Mouse (Mus musculus): ENCODE measurements around the gene Bsnd. TPM values are rescaled to one million over a fixed set of nuclear protein-coding genes. Genes with fewer than 3 reads are reported as not detected.

Bsnd gene
- 2.5 and 3.7 TPM in 2 replicates for polyA plus RNA-seq (2012; rRNA removed)

DNA sequence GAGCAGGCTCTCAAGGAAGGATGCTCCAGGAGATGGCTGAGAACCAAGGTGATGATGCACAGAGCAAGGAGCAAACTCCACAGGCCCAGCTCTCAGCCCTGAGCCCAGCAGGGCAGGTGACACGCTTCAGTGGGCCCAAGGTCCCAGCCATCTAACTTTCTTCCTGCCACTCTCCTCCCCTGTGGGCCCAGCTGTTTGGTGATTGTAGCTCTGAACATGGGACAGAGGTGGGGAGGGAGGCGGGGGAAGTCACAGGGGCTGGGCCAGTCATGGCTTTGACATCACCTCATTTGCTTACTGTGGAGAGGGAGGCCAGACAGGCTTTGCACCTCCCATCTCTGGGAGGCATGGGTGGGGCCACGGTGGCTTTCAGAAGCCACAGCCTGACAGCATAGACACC lies at the start of gene Bsnd:
Gene Bsnd, minus strand, starts transcription at position 168 of the 400 bp plus-strand sequence.
- DNase-seq (ENCODE audit: low read depth) = no peak

DNA sequence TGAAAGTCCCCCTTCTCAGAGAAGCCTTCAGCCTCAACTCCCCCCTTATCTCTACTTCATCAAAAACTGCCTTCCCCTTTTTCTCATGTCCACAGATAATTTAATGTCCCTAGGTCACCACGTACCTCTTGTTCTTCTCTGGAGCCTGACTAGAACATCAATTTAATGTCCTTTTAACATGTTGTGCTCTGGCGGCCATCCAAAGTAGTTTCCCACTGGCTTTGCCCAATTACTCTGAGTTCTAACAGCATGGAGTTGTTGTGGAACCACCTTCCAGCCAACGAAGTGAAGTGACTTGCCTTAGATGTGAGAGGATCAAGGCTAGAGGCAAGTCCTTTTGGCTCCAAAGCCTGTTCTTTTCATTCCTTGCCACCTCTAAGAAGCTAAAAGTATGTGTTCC lies 49.4 kb upstream of the Bsnd start:
- DNase-seq (ENCODE audit: low read depth) = no peak

DNA sequence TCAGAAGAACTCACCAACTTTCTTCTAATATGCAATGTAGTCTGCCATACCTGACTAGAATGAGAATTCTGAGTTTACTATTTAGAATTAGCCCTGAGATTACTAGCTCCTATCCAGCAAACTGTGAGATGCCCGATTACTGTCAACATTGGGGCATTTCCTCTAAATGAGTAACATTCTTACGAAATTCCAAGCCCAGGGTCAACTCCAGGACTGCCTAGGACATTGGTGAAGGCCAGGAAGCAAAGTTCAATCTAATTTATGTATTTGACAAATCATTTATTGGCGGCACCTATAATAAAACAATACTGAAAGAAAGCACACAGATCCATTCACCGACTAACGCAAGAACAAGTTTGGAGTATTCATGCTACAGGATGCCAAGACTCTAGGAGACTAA lies 47.7 kb upstream of the Bsnd start:
- no peak for DNase-seq (ENCODE audit: low read depth)

DNA sequence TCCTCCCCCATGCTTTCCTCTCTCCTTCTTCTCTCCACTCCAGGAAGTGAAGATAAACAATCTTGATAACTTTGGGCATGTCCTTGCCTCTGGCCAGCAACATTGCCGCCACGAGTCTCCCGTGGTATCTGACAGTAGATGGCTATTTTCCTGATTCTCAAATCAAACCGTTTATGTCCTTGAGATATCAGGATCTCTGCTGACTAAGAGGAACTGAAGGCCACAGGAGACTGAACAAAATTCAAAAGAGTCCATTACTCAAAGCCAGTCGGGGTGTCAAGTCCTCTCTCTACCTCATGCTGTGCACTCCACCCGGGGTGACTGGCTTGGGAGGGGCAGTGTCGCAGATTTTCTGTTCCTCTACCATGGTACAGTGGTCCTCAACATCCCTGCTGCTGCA lies 42.2 kb upstream of the Bsnd start:
- DNase-seq (ENCODE audit: low read depth) = no peak

DNA sequence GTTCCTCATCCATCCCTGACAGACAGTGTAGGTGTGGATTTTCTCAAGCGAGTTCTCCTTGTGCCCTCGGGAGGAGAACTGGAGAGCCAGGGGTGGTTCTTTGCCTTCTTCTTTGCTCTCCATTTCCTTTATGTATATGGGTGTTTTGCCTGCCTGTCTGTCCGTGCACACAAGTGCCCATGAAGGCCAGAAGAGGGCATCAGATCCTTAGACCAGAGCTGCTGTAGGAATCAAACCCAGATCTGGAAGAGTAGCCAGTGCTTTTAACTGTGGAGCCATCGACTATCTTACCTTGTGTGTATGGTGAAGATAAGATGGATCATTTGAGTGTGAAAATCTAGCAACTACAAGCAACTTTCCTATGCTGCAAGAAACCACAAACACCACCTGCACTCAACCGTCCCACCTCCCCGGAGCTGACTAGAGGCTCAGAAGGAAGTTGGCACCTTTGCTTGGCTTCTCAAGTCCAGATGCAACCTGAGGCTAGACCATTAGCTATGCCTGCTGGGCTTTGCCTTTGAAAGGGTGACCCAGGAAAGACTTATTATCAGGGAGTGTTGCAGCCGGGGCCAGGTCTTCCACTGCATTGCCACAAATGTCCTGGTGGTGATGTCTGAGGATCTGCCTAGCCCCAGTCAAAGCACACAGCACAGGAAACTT lies 41.5 kb upstream of the Bsnd start:
- DNase-seq (ENCODE audit: low read depth) = no peak

DNA sequence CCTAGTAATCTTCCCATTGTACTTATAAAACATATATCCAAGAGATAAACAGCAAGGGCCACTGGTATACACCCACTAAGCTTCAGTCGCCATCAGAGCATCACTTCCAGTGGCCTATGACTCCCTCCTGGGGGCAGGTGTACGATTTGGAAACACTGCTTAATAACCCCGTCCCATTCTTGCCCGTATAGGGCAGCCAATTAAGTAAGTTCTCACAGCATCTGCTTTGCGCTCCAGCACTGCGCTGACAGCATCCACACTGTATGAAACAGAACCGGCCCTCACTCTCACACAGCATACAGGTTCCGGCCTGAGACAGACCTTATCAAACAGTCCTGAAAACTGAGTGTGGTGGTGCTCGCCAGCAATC lies 38.0 kb upstream of the Bsnd start:
- no peak for DNase-seq (ENCODE audit: low read depth)

DNA sequence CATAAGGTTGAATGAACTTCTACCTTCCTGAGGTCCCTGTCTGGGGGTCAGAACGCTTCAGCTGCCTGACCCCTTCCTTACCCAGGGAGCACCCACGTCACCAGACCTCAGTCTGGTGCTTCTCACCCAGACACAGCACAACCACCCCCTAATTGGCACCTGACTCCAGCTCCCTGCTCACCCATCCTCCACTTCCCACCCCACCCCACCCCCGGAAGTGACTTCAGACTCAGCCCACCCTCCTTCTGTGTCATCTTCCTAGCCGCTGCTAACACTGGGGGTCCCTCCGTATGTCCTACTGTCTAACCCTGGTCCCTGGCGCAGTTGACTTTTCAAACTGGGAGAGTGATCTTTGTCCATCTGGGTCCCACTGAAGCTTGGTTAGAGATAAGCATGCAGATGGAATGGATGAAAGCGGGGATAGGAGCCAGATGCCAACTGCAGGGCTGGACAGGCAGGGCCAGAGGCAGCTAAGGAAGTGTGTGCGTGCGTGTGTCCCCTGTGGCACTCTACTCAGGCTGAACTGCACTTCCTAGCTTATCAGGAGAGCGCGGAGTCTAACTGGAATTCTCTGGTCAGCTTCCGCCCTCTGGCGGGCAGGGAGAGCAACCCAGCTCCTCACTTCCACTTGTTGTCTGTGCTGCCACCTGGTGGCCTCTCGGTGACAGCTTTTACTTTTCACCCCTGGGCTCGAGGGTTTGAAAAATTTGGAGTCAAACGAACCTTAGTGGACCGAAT lies 37.5 kb upstream of the Bsnd start:
- no peak for DNase-seq (ENCODE audit: low read depth)

DNA sequence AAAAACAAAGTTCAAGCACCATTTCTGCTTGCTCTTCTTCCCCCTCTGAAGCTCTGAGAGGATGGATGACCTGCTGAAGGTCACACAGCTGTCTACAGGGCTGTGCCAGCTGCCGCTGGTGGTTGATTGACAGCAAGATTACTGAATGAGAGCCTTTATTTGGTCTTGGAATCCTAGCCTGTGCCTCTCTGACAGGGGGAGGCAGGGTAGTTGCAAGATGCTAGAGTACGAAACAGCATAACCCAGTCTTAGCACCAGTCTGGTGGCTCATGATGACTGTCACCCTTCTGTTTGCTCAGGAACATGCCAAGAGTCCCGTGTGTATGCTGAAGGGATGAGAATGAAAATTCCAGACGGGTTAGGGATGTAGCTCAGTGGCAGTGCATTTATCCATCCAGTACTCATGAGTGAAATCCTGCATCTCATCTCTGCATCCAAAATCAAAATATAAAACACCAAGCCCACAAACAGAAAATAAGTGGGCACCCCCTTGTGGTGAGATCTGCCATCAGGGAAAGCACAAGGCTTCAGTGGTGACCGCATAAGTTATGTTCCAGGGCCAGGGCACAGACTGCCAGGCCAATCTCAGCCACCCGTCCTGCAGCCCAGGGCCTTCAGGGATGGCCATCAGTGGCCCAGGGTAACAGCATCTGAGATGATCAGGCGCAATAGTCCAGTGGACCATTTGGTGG lies 35.9 kb upstream of the Bsnd start:
- no peak for DNase-seq (ENCODE audit: low read depth)

DNA sequence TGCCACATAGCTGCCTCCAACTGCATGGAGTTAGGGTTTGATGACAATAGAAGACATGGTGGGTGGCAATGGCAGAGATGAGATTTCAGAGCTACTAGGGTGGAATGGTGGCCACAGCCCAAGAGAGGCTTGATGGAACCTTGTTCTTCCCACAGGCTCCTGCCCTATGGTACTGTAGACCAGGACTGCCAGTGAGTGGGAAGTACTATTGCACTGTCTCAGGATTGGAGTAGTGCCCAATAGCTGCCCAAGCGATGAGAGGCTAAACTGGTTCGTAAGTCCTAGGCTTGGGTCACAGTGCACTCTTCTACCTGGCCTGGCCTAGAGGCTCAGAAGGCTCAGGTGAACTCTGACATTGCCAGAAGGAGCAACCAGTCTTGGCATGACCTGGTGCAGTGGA lies 32.9 kb upstream of the Bsnd start:
- DNase-seq (ENCODE audit: low read depth) = peak; percentile 99

DNA sequence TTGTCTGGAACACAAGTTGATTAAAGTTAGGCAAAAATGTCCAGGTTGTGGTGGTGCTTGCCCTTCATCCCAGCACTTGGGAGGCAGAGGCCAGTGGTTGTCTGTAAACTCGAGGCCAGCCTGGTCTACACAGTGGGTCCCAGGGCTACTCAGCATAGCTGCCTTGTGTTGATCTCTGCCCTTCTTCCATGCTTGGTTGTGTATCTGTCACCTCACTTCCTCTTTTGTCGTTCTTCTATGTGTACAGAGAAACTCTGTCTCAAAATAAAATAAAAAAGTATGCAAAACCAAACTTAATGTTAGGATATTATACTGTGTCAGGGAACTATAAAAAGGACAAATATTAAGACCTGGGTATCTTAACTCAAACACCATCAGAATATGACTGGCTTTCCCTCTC lies 32.0 kb upstream of the Bsnd start:
- DNase-seq (ENCODE audit: low read depth) = no peak

DNA sequence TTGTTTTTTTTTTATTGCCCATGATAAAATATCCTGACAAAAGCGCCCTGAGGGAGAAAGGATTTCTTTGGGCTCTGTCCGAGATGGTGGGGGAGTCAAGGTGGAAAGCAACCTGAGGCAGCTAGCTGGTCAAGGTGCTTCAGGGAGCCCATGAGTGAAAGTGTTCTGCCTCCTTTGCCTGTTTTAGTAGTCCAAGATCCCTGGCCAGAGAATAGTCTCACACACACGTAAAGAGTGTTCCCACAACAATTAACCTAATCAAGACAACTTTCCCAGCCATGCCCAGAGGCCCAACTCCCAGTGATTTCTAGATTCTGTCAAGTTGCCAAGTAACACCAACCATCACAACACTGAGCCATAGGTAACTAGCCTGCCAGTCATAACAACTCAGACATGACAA lies 30.5 kb upstream of the Bsnd start:
- peak; percentile 89 for DNase-seq (ENCODE audit: low read depth)

DNA sequence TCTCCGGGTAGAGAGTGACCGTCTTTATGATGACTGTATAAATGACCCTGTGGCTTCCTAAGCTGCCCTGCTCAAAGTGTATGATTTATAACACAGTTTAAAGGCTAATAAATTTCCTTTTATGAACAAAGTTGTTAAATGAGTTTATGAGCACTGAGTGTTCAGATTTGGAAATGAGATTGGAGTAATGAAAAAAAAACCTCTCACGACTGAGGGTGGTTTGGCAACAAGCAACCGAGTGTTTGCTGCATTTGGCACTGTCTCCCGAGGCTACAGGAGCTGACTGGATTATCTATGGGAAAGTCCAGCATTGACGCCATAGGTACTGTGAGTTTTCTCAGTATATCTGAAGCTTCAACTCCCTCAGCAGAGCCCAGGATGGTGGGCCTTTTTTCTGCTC lies 22.5 kb upstream of the Bsnd start:
- DNase-seq (ENCODE audit: low read depth) = peak; percentile 89

DNA sequence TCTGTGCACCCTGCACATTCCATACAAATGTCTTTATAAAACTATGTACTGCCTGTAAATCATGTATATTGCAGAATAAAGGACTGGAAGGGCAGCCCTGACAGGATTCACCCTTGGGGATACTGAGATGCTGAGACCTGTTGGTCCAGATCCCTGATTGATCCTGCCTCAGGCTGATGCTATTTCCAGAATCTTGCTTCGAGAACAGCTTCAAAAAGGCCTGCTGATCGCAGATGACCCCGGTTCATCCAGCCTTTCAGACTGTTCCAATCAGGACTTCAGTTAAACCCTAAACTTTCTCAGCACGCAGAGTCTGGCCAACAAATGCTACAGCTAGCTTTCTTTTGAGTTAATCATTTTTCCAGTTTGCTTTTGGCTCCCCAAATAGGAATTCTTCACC lies 17.8 kb upstream of the Bsnd start:
- peak; percentile 79 for DNase-seq (ENCODE audit: low read depth)

DNA sequence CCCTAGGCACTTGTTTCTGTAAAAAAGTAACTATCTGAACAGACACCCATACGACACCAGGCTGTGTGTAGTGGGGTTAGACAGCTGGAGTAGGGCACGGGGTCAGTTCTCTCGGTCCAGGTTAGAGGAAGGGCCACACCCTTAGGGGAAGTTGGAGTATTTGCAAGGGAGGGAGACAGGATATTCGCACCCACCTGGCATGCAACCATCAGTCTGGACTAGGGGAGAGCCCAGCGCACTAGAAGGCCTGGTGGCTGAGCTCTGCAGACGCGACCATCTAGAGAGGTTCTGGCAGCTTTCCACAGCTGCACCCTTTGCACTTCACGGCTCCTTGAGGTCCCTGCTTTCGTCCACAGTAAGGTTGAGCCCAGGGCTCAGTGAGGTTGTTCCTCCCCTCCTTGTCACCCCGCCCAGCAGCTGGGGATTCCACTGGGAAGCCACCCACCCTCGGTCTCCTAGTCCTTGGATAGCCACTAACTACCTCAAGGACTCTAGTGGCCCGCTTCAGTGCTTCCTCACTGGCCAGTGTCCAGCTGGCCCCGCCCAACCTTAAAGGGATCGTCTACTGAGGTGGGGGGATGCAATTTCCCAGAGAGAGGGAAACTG lies 13.5 kb upstream of the Bsnd start:
- no peak for DNase-seq (ENCODE audit: low read depth)

DNA sequence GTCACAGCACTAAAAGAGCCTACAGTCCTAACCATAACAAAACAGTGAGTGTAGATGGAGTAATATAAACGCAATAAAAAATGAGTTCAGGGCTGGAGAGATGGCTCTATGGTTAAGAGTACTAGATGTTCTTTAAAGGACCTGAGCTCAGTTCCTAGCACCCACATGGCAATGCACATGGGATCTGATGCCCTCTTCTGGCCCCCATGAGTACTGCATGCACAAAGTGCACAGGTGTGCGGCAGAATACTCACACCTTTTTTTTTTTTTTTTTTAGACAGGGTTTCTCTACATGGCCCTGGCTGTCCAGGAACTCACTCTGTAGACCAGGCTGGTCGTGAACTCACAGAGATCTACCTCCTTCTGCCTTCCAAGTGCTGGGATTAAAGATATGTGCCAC lies 11.5 kb upstream of the Bsnd start:
- no peak for DNase-seq (ENCODE audit: low read depth)

DNA sequence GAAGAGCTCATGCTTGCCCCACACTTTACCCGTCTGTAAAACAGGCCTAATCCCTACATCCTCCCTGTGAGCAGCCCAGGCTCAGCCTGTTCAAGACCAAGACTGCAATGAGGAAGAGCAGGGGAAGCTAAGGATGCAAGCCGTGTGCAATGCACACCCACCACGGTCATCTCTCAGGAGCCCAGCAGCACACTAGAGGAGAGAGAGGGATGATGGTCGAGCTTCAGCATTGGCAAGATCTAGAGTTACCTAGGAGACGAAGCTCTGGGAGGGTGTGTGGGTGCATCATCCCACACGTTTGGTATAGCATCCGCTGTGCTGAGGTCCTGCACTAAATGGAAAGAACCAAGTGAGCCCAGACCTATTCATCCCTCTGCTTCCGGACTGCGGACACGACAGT lies 8.0 kb upstream of the Bsnd start:
- DNase-seq (ENCODE audit: low read depth) = no peak

DNA sequence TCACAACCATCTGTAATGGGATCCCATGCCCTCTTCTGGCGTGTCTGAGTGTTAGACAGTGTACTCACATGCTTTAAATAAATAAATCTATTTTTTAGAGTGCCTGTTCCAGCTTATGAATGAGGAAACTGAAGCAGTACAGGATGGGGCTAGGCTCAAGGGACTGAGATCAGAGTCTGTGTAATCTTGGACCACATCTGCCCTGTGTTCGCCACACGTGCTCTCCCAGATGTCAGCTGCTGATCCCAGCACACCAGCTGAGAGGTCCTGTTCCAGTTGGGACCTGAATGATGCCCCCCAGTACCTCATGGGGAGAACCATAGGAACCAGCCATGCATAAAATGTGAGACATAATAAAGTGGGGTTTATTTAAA lies 6.4 kb upstream of the Bsnd start:
- DNase-seq (ENCODE audit: low read depth) = no peak

DNA sequence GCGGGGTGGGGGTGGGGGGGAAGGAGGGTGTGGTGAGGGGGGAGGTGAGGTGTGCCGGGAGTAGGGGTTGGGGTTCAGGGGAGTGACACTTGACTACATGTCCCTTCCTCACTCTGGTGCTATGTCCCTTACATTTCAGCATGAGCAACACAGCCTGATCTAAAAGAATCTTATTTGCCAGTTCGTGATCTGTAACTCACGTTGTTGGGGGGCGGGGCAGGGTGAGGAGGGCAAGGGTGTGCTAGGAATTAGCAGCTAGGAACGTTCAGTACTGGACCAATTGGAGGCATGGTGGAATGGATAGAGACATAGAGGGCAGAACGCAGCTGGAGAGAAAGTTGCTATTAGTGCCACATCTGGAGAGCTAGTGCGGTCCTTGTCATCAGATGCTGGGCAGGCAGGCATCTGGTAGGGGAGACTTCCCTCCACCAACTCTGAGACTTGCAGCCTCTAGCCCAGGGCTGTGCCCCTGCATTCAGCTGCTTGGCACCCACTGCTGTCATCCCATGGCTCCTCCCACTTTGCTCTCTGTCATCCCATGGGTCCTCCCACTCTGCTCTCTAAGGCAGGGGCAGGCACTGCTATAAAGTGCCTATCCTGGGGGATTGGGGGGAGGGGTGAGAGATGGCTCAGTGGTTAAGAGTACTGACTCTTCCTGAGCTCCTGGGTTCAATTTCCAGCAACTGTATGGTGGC lies 5.8 kb upstream of the Bsnd start:
- DNase-seq (ENCODE audit: low read depth) = no peak

DNA sequence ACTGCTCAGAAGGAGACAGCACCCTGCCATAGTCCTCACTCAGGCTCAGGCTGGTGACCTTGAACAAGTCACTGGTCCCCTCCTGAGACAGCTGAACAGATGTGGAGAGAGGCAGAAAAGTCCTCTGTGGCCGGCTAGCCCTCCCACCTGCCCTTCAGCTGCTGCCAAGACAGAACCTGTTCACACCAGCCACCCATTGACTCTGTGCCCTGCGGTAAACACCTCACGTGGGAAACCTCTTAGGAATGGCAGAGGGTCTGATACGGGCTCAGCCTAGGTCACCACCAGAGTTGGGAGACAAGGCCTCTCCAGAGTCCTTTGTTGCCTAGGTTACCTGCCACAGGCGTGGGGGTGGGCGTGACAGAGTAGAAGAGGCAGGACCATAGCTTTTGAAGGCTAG lies 4.8 kb upstream of the Bsnd start:
- no peak for DNase-seq (ENCODE audit: low read depth)

DNA sequence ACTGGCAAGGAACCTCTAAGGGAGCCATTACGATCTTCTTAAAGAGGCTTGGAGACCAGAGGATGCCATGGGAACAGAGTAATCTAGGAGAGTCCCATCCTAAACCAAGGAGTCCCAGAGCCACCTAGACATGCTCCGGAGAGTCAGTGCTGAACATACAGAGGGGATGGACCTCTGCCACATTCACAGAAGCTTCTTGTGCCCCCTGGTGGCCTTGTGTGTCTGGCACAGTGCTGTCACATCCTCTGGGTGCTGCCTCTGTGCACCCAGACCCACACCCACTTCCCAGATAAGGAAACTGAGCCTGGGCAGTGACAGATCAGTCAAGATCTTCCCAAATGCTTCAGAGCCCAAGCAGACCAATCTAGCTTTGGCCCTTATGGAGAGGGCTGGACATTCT lies 1.6 kb upstream of the Bsnd start:
- no peak for DNase-seq (ENCODE audit: low read depth)

DNA sequence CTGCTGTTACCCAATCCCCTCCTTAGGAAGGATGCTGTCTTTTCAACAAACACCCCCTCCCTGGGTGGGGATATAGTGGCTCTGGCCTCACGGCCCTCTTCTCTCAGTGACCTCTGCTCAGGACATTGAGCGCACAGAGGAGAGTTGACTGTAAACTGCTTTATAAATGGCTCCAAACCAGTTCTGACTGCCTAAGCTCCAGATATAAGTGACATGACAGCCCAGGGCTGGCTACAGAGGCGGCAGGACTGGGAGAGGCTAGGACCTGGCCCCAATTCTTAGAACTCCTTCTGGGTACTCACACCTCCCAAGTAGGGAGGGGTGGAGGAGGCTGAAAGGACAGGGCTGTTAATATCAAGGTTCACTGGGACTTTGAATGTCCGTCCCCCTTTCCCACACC lies 1.5 kb downstream of the Bsnd start:
- DNase-seq (ENCODE audit: low read depth) = no peak

DNA sequence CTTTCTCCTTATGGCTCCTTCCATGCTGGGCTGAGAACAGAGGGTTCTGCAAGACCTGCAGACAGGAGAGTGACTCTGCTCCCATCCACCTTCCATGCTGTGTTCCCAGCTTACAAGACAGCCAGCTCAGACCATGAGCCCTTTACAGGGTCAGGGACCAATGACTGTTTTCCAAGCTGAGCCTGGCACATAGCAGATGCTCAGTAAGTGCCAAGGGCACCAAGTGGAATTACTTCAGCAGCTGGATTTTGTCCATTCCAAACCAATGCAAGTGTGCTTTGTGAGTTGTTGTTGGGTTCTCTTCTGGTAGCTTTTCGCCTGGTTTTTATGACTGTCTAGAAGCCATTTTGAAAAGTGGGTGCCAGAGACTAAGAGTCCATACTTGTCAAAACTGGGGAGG lies 8.3 kb downstream of the Bsnd start:
- DNase-seq (ENCODE audit: low read depth) = no peak

All from gonadal fat pad, adult 2 months (tissue).